Comparison of ENCODE assay signal across 19 mouse cellular contexts in genomic region chr5:38236627-38237026, GRCm38 (mm10). TPM values are rescaled to one million over a fixed set of nuclear protein-coding genes. Genes with fewer than 3 reads are reported as not detected.
DNase-seq lines count a peak whose midpoint lies in the region; ATAC-seq and TF ChIP-seq lines count a peak whose summit lies in the region.
"Had no signal": no experiment of that assay in that cellular context is flagged by ENCODE, and none has a peak within 500 bp of the region (broad histone marks: within the 10 kb centered on the region; RNA-seq: fewer than 3 reads in every experiment).

No protein-coding gene starts in this region.

- no peaks in the 10 kb centered on the region for H3K27me3 ChIP-seq in heart, adult 2 months (ENCODE audit: control insufficient read depth, insufficient read depth, low read length)
- no peaks in the 10 kb centered on the region for H3K27me3 ChIP-seq in lung, embryonic 14.5 days (ENCODE audit: insufficient read depth, low read length)
- no peaks in the 10 kb centered on the region for H3K27me3 ChIP-seq in ES-Bruce4 (ENCODE audit: control insufficient read depth, insufficient read depth, low read length, poor library complexity, severe bottlenecking)
- H3K27me3 ChIP-seq in forebrain, embryonic 13.5 days, result no peaks in the 10 kb centered on the region
- H3K27me3 ChIP-seq: embryonic facial prominence, embryonic 12.5 days; hindbrain, embryonic 15.5 days; liver, embryonic 13.5 days had no signal

- no peaks in the 10 kb centered on the region for H3K4me1 ChIP-seq in heart, adult 2 months (ENCODE audit: control insufficient read depth, insufficient read depth, low read length)
- no peaks in the 10 kb centered on the region for H3K4me1 ChIP-seq in lung, embryonic 14.5 days (ENCODE audit: insufficient read depth)
- no peaks in the 10 kb centered on the region for H3K4me1 ChIP-seq in ES-Bruce4 (ENCODE audit: control insufficient read depth, insufficient read depth, low read length)
- 0 out of 2 replicates have a peak, but pooled peaks cover 4% of the 10 kb centered on the region for H3K4me1 ChIP-seq in forebrain, embryonic 13.5 days
- H3K4me1 ChIP-seq: hindbrain, embryonic 15.5 days had no signal

- 92% methylated on average over 2 of the region's 2 CpGs for WGBS in heart, adult 2 months
- WGBS in lung, embryonic 14.5 days, result 94% methylated on average over 2 of the region's 2 CpGs
- WGBS in forebrain, embryonic 13.5 days, result 94% methylated on average over 2 of the region's 2 CpGs

- H3K36me3 ChIP-seq in heart, adult 2 months (ENCODE audit: control insufficient read depth, insufficient read depth, low read length), result no peaks in the 10 kb centered on the region
- H3K36me3 ChIP-seq in lung, embryonic 14.5 days (ENCODE audit: insufficient read depth), result peaks cover 39% of the 10 kb centered on the region
- peaks cover 19% of the 10 kb centered on the region for H3K36me3 ChIP-seq in ES-Bruce4 (ENCODE audit: control insufficient read depth, insufficient read depth, low read length, poor library complexity, severe bottlenecking)
- H3K36me3 ChIP-seq in forebrain, embryonic 13.5 days (ENCODE audit: poor library complexity, severe bottlenecking), result peaks cover 45% of the 10 kb centered on the region

- intact Hi-C loops in heart, adult 2 months (cut with DNase I), result no loop called here
- intact Hi-C loops in heart, postnatal 14 days (cut with DNase I), result no loop called here

- no peak for DNase-seq in heart, adult 2 months
- no peak for DNase-seq in heart, postnatal 14 days
- DNase-seq in lung, embryonic 14.5 days, result no peak
- no peak for DNase-seq in lung, postnatal 36 days
- DNase-seq in induced T-regulatory cell, adult 2 months (ENCODE audit: low read depth), result peak; percentile 31
- no peak for DNase-seq in cerebellum, postnatal 25 days
- DNase-seq: cerebellum, postnatal 36 days; heart, postnatal 10 days; layer of hippocampus, adult 9-11 months; liver, embryonic 13.5 days; lung, postnatal 14 days; thymus, postnatal 14 days had no signal

- no peaks in the 10 kb centered on the region for H3K9me3 ChIP-seq in lung, embryonic 14.5 days (ENCODE audit: low read depth, low read length)
- no peaks in the 10 kb centered on the region for H3K9me3 ChIP-seq in ES-Bruce4 (replicated peaks; ENCODE audit: control insufficient read depth, insufficient read depth, low read length, poor library complexity, severe bottlenecking)
- H3K9me3 ChIP-seq in forebrain, embryonic 13.5 days (replicated peaks), result no peaks in the 10 kb centered on the region; the same call in 1 of the 2 replicates
- H3K9me3 ChIP-seq: embryonic facial prominence, embryonic 12.5 days; hindbrain, embryonic 15.5 days; liver, embryonic 13.5 days had no signal

- no peak overlapping the region for H3K4me2 ChIP-seq in lung, embryonic 14.5 days
- H3K4me2 ChIP-seq in forebrain, embryonic 13.5 days, result no peak overlapping the region
- H3K4me2 ChIP-seq: embryonic facial prominence, embryonic 12.5 days; hindbrain, embryonic 15.5 days; liver, embryonic 13.5 days had no signal

- H3K79me2 ChIP-seq in heart, adult 2 months (replicated peaks; ENCODE audit: control insufficient read depth, insufficient read depth, low read length), result no peaks in the 10 kb centered on the region

- no peak overlapping the region for H3K9ac ChIP-seq in heart, adult 2 months (ENCODE audit: low read depth, low read length)
- no peak overlapping the region for H3K9ac ChIP-seq in lung, embryonic 14.5 days
- no peak overlapping the region for H3K9ac ChIP-seq in ES-Bruce4 (ENCODE audit: low read depth, poor library complexity, severe bottlenecking)
- H3K9ac ChIP-seq in forebrain, embryonic 13.5 days, result no peak overlapping the region
- H3K9ac ChIP-seq: embryonic facial prominence, embryonic 12.5 days; hindbrain, embryonic 15.5 days; liver, embryonic 13.5 days had no signal

- TF ChIP-seq EP300 in heart, adult 2 months (IDR thresholded peaks at IDR 0.05; ENCODE audit: insufficient read depth, low read depth, low read length), result no peak
- TF ChIP-seq EP300 in ES-Bruce4 (IDR thresholded peaks at IDR 0.05; ENCODE audit: insufficient read depth, low read depth, low read length), result no peak

- H3K4me3 ChIP-seq in heart, adult 2 months, result no peak overlapping the region
- no peak overlapping the region for H3K4me3 ChIP-seq in lung, embryonic 14.5 days (ENCODE audit: low read depth, low read length)
- H3K4me3 ChIP-seq in ES-Bruce4 (ENCODE audit: low read depth, low read length), result no peak overlapping the region
- no peak overlapping the region for H3K4me3 ChIP-seq in forebrain, embryonic 13.5 days
- H3K4me3 ChIP-seq: embryonic facial prominence, embryonic 12.5 days; hindbrain, embryonic 15.5 days; liver, embryonic 13.5 days had no signal

- no peak overlapping the region for H3K27ac ChIP-seq in heart, adult 2 months
- H3K27ac ChIP-seq in lung, embryonic 14.5 days (ENCODE audit: low read depth), result no peak overlapping the region
- no peak overlapping the region for H3K27ac ChIP-seq in ES-Bruce4 (ENCODE audit: insufficient read depth, low read length)
- no peak overlapping the region for H3K27ac ChIP-seq in forebrain, embryonic 13.5 days
- H3K27ac ChIP-seq: embryonic facial prominence, embryonic 12.5 days; hindbrain, embryonic 15.5 days; liver, embryonic 13.5 days had no signal

- peak; percentile 32 for TF ChIP-seq CTCF in heart, adult 2 months (IDR thresholded peaks at IDR 0.05)
- peak; percentile 23; the same call in 1 of the 2 replicates for TF ChIP-seq CTCF in lung, embryonic 14.5 days (IDR thresholded peaks at IDR 0.05; ENCODE audit: low read depth)
- TF ChIP-seq CTCF in ES-Bruce4 (IDR thresholded peaks at IDR 0.05; ENCODE audit: low read depth, low read length), result peak; percentile 48

- TF ChIP-seq POLR2A in heart, adult 2 months (IDR thresholded peaks at IDR 0.05; ENCODE audit: insufficient read depth, low read depth, low read length), result no peak
- no peak for TF ChIP-seq POLR2A in ES-Bruce4 (IDR thresholded peaks at IDR 0.05; ENCODE audit: insufficient read depth, low read length)

- no peak for ATAC-seq in lung, embryonic 14.5 days (ENCODE audit: insufficient read depth)
- no peak for ATAC-seq in forebrain, embryonic 13.5 days

RNA-seq across cellular contexts. Expression of gene Lyar, which starts 16.4 kb away (rescaled TPM):
- 10 to 100 TPM; 16.8 to 20.5 TPM for total RNA-seq in heart, adult 2 months (2021)
- 5.4 and 7.4 TPM in 2 replicates for polyA plus RNA-seq in heart, adult 2 months (2012; rRNA removed)
- 10 to 100 TPM; 13.1 to 13.7 TPM for total RNA-seq in heart, postnatal 14 days (2021)
- 105 and 112 TPM in 2 replicates for polyA plus RNA-seq in lung, embryonic 14.5 days (2014; fragmentation: Nextera tagmentation; extraction: Ambion mirVana)
- 206 and 208 TPM in 2 replicates for polyA plus RNA-seq in ES-Bruce4 (2011; ENCODE audit: insufficient read depth, insufficient read length, low read depth, missing spikeins)
- polyA plus RNA-seq in forebrain, embryonic 13.5 days (2015; fragmentation: Nextera tagmentation; extraction: Ambion mirVana), result 93.5 and 96.4 TPM in 2 replicates

RNA-seq across cellular contexts. Expression of gene Zbtb49, which starts 16.4 kb away (rescaled TPM):
- total RNA-seq in heart, adult 2 months (2021), result 1 to 10 TPM; 3.7 to 4.1 TPM
- polyA plus RNA-seq in heart, adult 2 months (2012; rRNA removed), result 4.3 and 5.2 TPM in 2 replicates
- total RNA-seq in heart, postnatal 14 days (2021), result 1 to 10 TPM; 4.8 to 5.5 TPM
- polyA plus RNA-seq in lung, embryonic 14.5 days (2014; fragmentation: Nextera tagmentation; extraction: Ambion mirVana), result 12.3 and 14.9 TPM in 2 replicates
- polyA plus RNA-seq in ES-Bruce4 (2011; ENCODE audit: insufficient read depth, insufficient read length, low read depth, missing spikeins), result 5.6 and 7.1 TPM in 2 replicates
- 21.2 and 22.7 TPM in 2 replicates for polyA plus RNA-seq in forebrain, embryonic 13.5 days (2015; fragmentation: Nextera tagmentation; extraction: Ambion mirVana)

RNA-seq across cellular contexts. Expression of gene Tmem128, which starts 23.4 kb away (rescaled TPM):
- total RNA-seq in heart, adult 2 months (2021), result 10 to 100 TPM; 11.7 to 12.2 TPM
- polyA plus RNA-seq in heart, adult 2 months (2012; rRNA removed), result 16.5 and 24.0 TPM in 2 replicates
- 10 to 100 TPM; 15.8 to 16.9 TPM for total RNA-seq in heart, postnatal 14 days (2021)
- 78.9 and 80.4 TPM in 2 replicates for polyA plus RNA-seq in lung, embryonic 14.5 days (2014; fragmentation: Nextera tagmentation; extraction: Ambion mirVana)
- polyA plus RNA-seq in ES-Bruce4 (2011; ENCODE audit: insufficient read depth, insufficient read length, low read depth, missing spikeins), result 23.4 and 23.9 TPM in 2 replicates
- 99.2 and 110 TPM in 2 replicates for polyA plus RNA-seq in forebrain, embryonic 13.5 days (2015; fragmentation: Nextera tagmentation; extraction: Ambion mirVana)

RNA-seq across cellular contexts. Expression of gene Otop1, which starts 39.1 kb away (rescaled TPM):
- under 1 TPM; 0.57 to 0.82 TPM for total RNA-seq in heart, adult 2 months (2021)
- polyA plus RNA-seq in heart, adult 2 months (2012; rRNA removed), result 2.9 and 4.3 TPM in 2 replicates
- 1 to 10 TPM in 1 of 2 experiments, not detected in 1; 2.1 TPM for total RNA-seq in heart, postnatal 14 days (2021)
- polyA plus RNA-seq in lung, embryonic 14.5 days (2014; fragmentation: Nextera tagmentation; extraction: Ambion mirVana), result 0.08 TPM in 1 of 2 replicates, not detected in the other
- polyA plus RNA-seq in ES-Bruce4 (2011; ENCODE audit: insufficient read depth, insufficient read length, low read depth, missing spikeins), result not detected in 2 replicates
- not detected in 2 replicates for polyA plus RNA-seq in forebrain, embryonic 13.5 days (2015; fragmentation: Nextera tagmentation; extraction: Ambion mirVana)
- total RNA-seq: left cerebral cortex, postnatal 14 days had no signal
- polyA plus RNA-seq: kidney, embryonic 14.5 days; neural tube, embryonic 14.5 days had no signal

Comparison
In these comparisons a context has a peak if more than half of its experiments do, and no peak if none do; other contexts are left out.
1. RNA of gene Lyar, which starts 16.4 kb away (polyA plus RNA-seq): 206 to 208 TPM in ES-Bruce4, 105 to 112 TPM in lung, embryonic 14.5 days and 93.5 to 96.4 TPM in forebrain, embryonic 13.5 days; 5.4 to 7.4 TPM in heart, adult 2 months; every median in the first group is over 10 times any median in the second.
2. Peak in every context shown above with its lines, with median percentiles within 50 percentile points of each other: CTCF ChIP-seq.